Mouse (Mus musculus) hindbrain, embryonic 16.5 days (tissue): Measurements from ENCODE around the gene Tmem25. TPM values are rescaled to one million over a fixed set of nuclear protein-coding genes. Genes with fewer than 3 reads are reported as not detected.

ENCODE experiments used
- ATAC-seq: fragments of 200-750 bp; cut with Nextera tagmentation; 2 replicates; pipeline ENCODE4 v1.8.0; 2017; ENCODE audit warnings: moderate TSS enrichment, moderate library complexity
- H3K27ac ChIP-seq: fragments of 300-500 bp; sonication (generic); 2 replicates; pipeline ENCODE4 v1.5.1; 2014; ENCODE audit warnings: low read depth, mild to moderate bottlenecking, control low read depth, low read length, moderate library complexity
- H3K27me3 ChIP-seq: fragments of 300-500 bp; sonication (generic); replicated peaks from 2 replicates; pipeline ENCODE4 v1.6.1; 2014; ENCODE audit warnings: low read length; ENCODE audit not compliant: control insufficient read depth, insufficient read depth
- H3K36me3 ChIP-seq: fragments of 300-500 bp; sonication (generic); 2 replicates; pipeline ENCODE4 v1.6.1; 2014; ENCODE audit warnings: mild to moderate bottlenecking, low read length, moderate library complexity, mixed read lengths; ENCODE audit not compliant: control insufficient read depth, insufficient read depth
- H3K4me1 ChIP-seq: fragments of 300-500 bp; sonication (generic); 2 replicates; pipeline ENCODE4 v1.6.1; 2014; ENCODE audit warnings: low read depth, low read length; ENCODE audit not compliant: control insufficient read depth, insufficient read depth
- H3K4me2 ChIP-seq: fragments of 300-500 bp; sonication (generic); 2 replicates; pipeline ENCODE4 v1.6.1; 2014; ENCODE audit warnings: mild to moderate bottlenecking, low read length, control low read depth, moderate library complexity
- H3K4me3 ChIP-seq: fragments of 300-500 bp; sonication (generic); 2 replicates; pipeline ENCODE4 v1.5.1; 2014; ENCODE audit warnings: mild to moderate bottlenecking, low read length, control low read depth, moderate library complexity
- H3K9ac ChIP-seq: fragments of 300-500 bp; sonication (generic); 2 replicates; pipeline ENCODE4 v1.6.1; 2014; ENCODE audit warnings: low read depth, mild to moderate bottlenecking, control low read depth, low read length, moderate library complexity
- H3K9me3 ChIP-seq: fragments of 300-500 bp; sonication (generic); 2 replicates; pipeline ENCODE4 v1.6.1; 2014; ENCODE audit warnings: mild to moderate bottlenecking, low read length, moderate library complexity; ENCODE audit not compliant: control insufficient read depth
- whole genome bisulfite sequencing: fragments of 180-500 bp; shearing (Covaris S2); extraction: QIAGEN DNeasy Blood & Tissue Kit; methylation state at CpG from one replicate; pipeline ENCODE4 v1.1.7; 2014; 5-methylcytosine and 5-hydroxymethylcytosine counted together
- polyA plus RNA-seq: library from polyadenylated mRNA; unstranded; fragments of >200 nt; fragmentation: Nextera tagmentation; extraction: Ambion mirVana; gene quantifications from 2 replicates; pipeline ENCODE4 v1.2.1, GENCODE M21; 2015

Gene Tmem25
- polyA plus RNA-seq, 1 experiment from 2014 or later: 24.8 TPM

DNA sequence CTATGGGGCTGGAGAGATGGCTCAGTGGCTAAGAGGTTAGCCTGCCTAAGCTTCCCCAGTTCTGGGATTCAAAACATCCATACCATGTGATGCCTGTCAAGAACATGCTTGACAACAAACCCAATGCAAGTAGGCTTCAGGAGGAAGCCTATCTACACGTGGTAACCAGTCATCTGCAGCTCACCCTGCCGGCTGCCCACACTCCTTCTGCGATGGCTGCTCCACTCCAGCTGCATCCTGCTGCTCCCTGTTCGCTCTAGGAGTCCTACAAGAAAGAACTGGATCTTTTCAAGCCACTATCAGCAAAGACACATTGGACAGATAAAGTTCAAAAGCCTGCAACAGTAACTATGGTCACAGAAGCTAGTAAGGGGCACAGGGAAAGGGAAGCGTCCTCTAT lies 18.4 kb upstream of the Tmem25 start:
- Histone ChIP-seq H3K36me3 (peaks cover 66% of the 10 kb centered on the region), H3K4me3 (no peak overlapping the region), H3K4me2 (no peak overlapping the region), H3K9ac (no peak overlapping the region), H3K27ac (no peak overlapping the region), H3K4me1 (no peaks in the 10 kb centered on the region), H3K27me3 (no peaks in the 10 kb centered on the region), H3K9me3 (no peaks in the 10 kb centered on the region)
- no peak for ATAC-seq
- 85% methylated on average over 5 of the region's 5 CpGs for WGBS

DNA sequence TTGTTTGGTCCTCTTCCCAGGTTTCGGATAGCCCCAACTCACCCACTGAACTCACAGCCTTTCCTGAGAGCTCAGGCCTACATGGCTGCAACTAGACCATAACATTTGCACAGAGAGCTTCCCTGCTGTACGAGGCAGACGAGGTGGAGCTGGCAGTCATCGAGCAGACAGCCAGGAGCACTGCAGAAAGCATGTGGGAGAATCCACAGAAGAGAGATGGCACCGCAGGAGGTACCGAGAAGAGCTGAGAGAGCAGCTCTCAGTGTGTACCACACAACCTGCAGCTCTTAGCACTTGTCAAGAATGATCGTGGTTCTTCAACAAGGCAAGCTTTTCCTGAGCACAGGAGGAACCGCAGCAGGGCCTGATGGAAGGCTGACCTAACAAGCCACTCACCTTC lies 15.1 kb upstream of the Tmem25 start:
- 93% methylated on average over 8 of the region's 8 CpGs for WGBS
- ATAC-seq: no peak
- no peak overlapping the region for H3K4me3 ChIP-seq

DNA sequence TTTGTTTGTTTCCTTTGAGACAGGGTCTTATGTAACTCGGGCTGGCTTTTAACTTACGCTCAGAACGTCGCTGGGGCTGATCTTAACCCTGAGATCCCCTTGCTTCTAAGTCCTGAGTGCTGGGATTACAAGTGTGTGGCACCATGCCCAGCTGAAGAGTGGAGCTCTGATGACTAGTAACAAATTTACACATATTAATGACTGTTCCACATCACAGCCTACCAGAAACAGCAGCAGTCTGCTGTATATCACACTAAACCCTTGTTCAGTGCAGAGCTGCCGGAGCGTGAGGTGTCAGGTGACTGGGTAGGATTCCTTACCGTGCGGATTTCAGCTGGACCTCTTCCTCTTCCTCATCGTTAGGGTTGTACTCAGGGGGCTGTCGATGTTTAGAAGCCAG lies 11.2 kb upstream of the Tmem25 start:
- H3K27me3 ChIP-seq: no peaks in the 10 kb centered on the region
- H3K4me3 ChIP-seq: no peak overlapping the region
- no peak overlapping the region for H3K9ac ChIP-seq
- peaks cover 65% of the 10 kb centered on the region for H3K36me3 ChIP-seq
- no peaks in the 10 kb centered on the region for H3K9me3 ChIP-seq
- WGBS: 93% methylated on average over 10 of the region's 10 CpGs
- H3K4me1 ChIP-seq: no peaks in the 10 kb centered on the region
- ATAC-seq: no peak
- no peak overlapping the region for H3K27ac ChIP-seq
- H3K4me2 ChIP-seq: no peak overlapping the region

More for the DNA sequence above, 15.1 kb upstream of the Tmem25 start:
- Histone ChIP-seq H3K36me3 (peaks cover 65% of the 10 kb centered on the region), H3K4me1 (no peaks in the 10 kb centered on the region), H3K9me3 (no peaks in the 10 kb centered on the region), H3K4me2 (no peak overlapping the region), H3K27ac (no peak overlapping the region), H3K9ac (no peak overlapping the region), H3K27me3 (no peaks in the 10 kb centered on the region)

DNA sequence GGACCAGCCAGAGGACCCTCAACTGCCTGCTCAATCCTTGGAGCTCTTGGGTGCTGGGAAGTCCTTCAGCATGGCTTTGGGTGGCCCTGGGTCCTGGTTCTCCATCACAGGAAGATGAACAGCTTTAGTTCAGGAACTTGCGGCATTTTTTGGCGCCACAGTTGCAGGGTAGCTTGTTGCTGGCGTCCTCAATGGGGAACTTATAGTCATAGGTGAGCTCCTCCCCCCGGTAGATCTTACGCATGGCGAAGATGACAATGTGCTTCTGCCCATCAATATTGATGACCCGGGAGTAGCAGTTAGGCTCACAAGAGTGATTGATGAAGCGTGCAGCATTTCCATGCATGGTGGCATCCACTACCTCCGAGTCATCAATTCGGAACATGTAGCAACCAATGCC lies 8.7 kb upstream of the Tmem25 start:
- Histone ChIP-seq H3K36me3 (peaks cover 56% of the 10 kb centered on the region), H3K4me3 (no peak overlapping the region), H3K4me1 (no peaks in the 10 kb centered on the region), H3K27me3 (no peaks in the 10 kb centered on the region), H3K27ac (no peak overlapping the region), H3K4me2 (no peak overlapping the region), H3K9me3 (no peaks in the 10 kb centered on the region), H3K9ac (no peak overlapping the region)
- ATAC-seq: no peak
- WGBS: 96% methylated on average over 10 of the region's 10 CpGs

DNA sequence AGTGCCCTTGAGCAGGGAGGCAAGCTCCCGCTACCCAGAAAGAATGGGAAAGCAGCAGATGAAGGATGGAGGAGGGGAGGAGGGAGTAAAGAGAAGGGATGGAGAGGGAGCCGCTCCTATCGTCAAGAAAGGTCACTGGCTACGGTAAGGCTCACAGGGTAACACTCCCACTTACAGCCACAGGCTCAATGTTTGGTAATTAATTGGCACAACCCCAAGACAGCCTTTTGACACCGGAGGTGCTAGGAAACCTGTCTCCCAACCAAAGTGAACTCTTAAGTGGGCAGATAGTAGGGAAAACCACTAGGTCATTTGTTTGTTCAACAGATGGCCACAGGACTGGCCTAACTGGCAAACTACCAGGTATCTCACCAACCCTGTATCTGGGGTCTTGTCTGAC lies 8.0 kb upstream of the Tmem25 start:
- 68% methylated on average over 5 of the region's 5 CpGs for WGBS
- ATAC-seq: no peak

DNA sequence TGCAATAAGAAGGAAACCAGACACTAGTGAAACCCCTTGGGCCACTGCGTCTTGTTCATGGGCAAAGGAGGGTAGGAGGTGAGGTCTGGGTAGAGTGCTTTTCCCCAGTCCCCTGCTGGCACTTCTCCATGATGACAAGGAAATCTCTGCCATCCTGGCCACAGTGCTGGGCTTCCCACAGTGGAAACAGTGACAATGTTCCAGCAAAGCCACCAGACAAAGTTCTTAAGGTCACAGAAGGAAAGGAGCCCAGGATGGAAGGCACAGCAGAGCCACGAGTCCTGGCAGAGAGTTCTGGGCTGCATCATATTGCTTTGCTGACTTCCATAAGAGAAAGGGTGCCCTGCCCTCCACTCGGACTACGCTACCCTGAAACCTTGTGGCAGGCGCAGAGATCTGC lies 6.4 kb upstream of the Tmem25 start:
- no peak for ATAC-seq

More for the DNA sequence above, 8.0 kb upstream of the Tmem25 start:
- Histone ChIP-seq H3K27me3 (no peaks in the 10 kb centered on the region), H3K4me2 (no peak overlapping the region), H3K4me3 (no peak overlapping the region), H3K9ac (no peak overlapping the region), H3K9me3 (no peaks in the 10 kb centered on the region), H3K36me3 (peaks cover 51% of the 10 kb centered on the region), H3K27ac (no peak overlapping the region), H3K4me1 (no peaks in the 10 kb centered on the region)

DNA sequence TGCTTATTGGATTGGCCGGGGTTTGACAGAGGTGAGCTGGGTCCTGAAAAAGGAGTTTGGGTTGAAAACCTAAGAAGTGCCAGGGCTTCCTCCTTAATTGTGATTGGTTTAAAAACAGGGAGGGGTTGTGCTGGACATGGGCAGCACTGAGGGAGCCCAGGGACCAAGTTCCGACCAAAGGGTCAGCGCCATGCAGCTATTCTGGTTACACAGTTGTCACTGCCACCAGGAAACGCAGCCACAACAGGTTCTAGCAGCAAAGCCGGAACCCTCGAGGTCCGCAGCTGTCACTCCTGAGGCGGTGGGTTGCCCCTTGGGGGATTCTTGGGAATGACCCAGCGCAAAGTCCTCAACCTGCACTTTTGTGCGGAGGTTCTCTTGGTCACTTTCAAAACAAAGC lies 5.6 kb upstream of the Tmem25 start:
- 88% methylated on average over 10 of the region's 10 CpGs for WGBS
- H3K4me3 ChIP-seq: no peak overlapping the region
- no peak overlapping the region for H3K4me2 ChIP-seq
- H3K9ac ChIP-seq: no peak overlapping the region
- no peaks in the 10 kb centered on the region for H3K9me3 ChIP-seq
- H3K27ac ChIP-seq: no peak overlapping the region
- no peak for ATAC-seq
- H3K27me3 ChIP-seq: no peaks in the 10 kb centered on the region
- H3K4me1 ChIP-seq: peaks cover 2% of the 10 kb centered on the region; the same call in 1 of the 2 replicates
- H3K36me3 ChIP-seq: peaks cover 34% of the 10 kb centered on the region

More for the DNA sequence above, 6.4 kb upstream of the Tmem25 start:
- 92% methylated on average over 5 of the region's 5 CpGs for WGBS
- Histone ChIP-seq H3K27me3 (no peaks in the 10 kb centered on the region), H3K4me2 (no peak overlapping the region), H3K36me3 (peaks cover 42% of the 10 kb centered on the region), H3K9me3 (no peaks in the 10 kb centered on the region), H3K4me1 (no peaks in the 10 kb centered on the region), H3K27ac (no peak overlapping the region), H3K9ac (no peak overlapping the region), H3K4me3 (no peak overlapping the region)

DNA sequence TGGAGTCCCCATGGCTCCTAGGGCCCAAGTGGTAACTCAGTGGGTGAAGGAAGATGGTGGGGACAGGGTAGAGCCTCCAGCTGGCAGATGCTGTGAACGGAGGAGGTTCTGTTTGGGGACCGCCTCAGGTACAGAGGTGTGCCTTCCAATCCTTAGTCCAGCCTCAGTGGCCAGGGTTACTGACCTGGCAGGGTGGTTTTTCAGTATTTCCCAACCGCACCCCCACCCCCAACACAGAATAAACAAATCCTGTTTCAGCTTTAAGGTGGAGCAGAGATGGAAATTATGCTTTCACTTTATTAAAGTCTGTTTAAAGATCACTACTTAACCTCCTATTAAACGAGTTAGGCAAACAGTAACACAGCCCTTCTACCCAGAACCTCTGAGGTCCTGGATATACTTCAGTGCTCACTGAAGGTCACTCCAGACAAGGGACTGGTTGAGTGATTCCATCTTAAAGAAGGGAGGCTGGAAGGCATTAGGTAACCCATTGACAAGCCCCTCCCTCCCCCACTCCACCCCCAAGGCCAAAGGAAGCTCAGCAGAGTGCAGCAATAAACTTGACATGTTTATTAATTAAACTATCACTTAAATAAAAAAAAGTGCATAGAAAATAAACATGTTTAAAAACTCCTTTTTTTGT lies 3.8 kb upstream of the Tmem25 start, which contains the start of gene Ttc36:
Gene Ttc36 (minus strand): TSS at position 265 of the 643 bp plus-strand sequence.
- Histone ChIP-seq H3K4me3 (no peak within 1 kb of the TSS), H3K9me3 (no peaks in the 10 kb centered on the region), H3K27ac (no peak within 1 kb of the TSS), H3K9ac (no peak within 1 kb of the TSS), H3K36me3 (peaks cover 19% of the 10 kb centered on the region), H3K27me3 (no peaks in the 10 kb centered on the region), H3K4me2 (no peak within 1 kb of the TSS), H3K4me1 (peaks cover 12% of the 10 kb centered on the region)
- ATAC-seq: no peak
- 80% methylated on average over 4 of the region's 4 CpGs for WGBS

DNA sequence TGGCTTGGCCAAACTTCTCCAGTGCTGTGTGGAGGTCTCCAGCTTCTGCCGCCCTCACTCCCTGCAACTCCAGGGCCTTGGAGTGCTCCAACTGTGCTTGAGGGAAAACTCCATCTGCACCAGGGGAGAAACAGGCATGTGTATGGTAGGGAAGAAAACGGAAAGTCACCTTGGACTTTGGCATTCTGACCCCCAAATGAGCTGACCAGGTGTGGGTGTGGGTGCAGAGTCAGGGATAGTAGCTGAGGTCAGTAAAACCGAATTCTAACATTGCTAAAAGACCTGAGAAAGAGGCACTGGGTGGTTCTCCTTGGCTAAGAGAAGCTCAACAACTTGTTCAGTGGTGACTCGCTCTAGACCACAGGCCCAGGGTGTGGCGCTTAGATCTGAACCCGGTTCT lies 2.6 kb upstream of the Tmem25 start:
- H3K4me2 ChIP-seq: no peak overlapping the region
- ATAC-seq: no peak
- no peak overlapping the region for H3K9ac ChIP-seq
- 87% methylated on average over 6 of the region's 6 CpGs for WGBS
- H3K27ac ChIP-seq: no peak overlapping the region
- H3K9me3 ChIP-seq: no peaks in the 10 kb centered on the region
- H3K4me3 ChIP-seq: no peak overlapping the region
- H3K4me1 ChIP-seq: peaks cover 13% of the 10 kb centered on the region
- no peaks in the 10 kb centered on the region for H3K27me3 ChIP-seq
- peaks cover 8% of the 10 kb centered on the region for H3K36me3 ChIP-seq
